Mouse (Mus musculus): ENCODE measurements around the gene Gm10300. TPM values are rescaled to one million over a fixed set of nuclear protein-coding genes. Genes with fewer than 3 reads are reported as not detected.

Gene Gm10300
- total and polyA plus RNA-seq, 3 experiments, result 0.08 TPM; not detected in 2

DNA sequence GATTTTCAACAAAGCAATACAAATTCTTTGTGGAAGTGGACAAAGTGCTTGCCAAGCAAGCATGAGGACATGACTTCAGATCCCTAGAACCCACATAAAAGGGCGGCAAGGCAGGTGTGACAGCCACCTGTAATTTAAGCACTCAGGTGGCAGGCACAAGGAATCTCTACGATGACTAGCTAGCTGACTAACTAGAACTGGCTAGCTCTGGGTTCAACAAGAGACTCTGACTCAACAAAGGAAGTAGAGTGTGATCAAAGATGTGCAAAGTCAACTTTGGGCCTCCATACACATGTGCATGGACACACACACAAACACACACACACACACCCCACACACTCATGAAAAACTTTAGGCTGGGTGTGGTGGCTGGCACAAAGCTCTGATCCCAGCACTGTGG lies 35.0 kb upstream of the Gm10300 start:
- in situ Hi-C loops (cut with MboI; ENCODE audit: low pct_ligation_motif_present, low pct_unique_long_range_greater_than_20kb, low sequenced_read_pairs), result no loop called here
- no peak overlapping the region; the same call in 1 of the 2 replicates for H3K9ac ChIP-seq (ENCODE audit: insufficient read depth, low read depth)
- no peak for DNase-seq (ENCODE audit: extremely low read depth)

DNA sequence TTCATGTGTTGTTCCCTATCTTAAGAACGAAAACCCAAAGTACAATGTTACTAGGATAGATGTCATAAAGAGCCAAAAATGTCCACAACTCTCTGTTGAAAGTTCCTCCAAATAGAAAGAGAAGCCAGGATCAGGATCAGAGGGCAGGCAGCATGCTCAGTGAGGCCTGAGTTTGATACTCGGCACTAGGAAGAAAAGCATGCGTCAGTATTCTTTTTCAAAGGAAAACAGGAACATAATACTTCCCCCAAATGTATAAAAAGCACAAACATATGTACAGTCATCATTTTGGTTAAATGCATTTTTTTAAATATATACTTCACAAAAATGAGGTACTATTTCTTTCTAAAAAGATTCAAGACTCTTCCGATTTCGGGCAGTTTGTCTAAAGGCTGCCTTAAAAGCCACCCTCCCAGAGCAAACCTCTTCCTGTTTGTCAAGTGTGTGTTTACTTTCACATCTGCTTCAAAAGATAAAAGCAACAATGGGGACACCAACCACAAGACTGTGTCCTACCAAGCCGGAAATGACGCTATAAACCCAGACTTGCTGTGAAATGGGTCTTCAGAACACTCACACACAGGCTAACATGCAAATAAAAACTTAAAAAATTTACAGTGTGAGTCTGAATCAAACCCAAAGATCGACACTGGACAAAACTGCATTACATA lies 34.4 kb upstream of the Gm10300 start:
- TF ChIP-seq PAX5 (IDR thresholded peaks at IDR 0.05; ENCODE audit: low read length) (no peak), KAT2A (IDR thresholded peaks at IDR 0.05; ENCODE audit: insufficient replicate concordance, low read length) (no peak), ELF1 (IDR thresholded peaks at IDR 0.05; ENCODE audit: low read depth, low read length) (peak; percentile 52; the same call in 1 of the 2 replicates), UBTF (IDR thresholded peaks at IDR 0.05; ENCODE audit: low read depth, low read length) (no peak), USF1 (IDR thresholded peaks at IDR 0.05; ENCODE audit: low read depth, low read length) (no peak), MAZ (IDR thresholded peaks at IDR 0.05; ENCODE audit: low read depth, low read length) (no peak), HCFC1 (IDR thresholded peaks at IDR 0.05; ENCODE audit: low read depth, low read length) (no peak)
- Histone ChIP-seq H3K27ac (ENCODE audit: insufficient read depth, low read depth) (no peak overlapping the region), H3K4me3 (replicated peaks in 1 of 3; ENCODE audit: low read depth in 2 of 3, low read length in 2 of 3, poor library complexity in 1 of 3) (no peak overlapping the region), H3K79me2 (replicated peaks; ENCODE audit: control insufficient read depth, extremely low read depth, insufficient read depth, poor library complexity, severe bottlenecking) (no peaks in the 10 kb centered on the region), H3K36me3 (replicated peaks in 1 of 2; ENCODE audit: control insufficient read depth in 1 of 2, insufficient read depth in 1 of 2, low read length in 1 of 2) (no peaks in the 10 kb centered on the region), H3K27me3 (replicated peaks) (no peaks in the 10 kb centered on the region), H3K9me3 (replicated peaks; ENCODE audit: low read length) (no peaks in the 10 kb centered on the region), H3K4me2 (ENCODE audit: insufficient read depth, low read depth, poor library complexity, severe bottlenecking) (peak overlapping the region; percentile 11; the same call in 1 of the 2 replicates), H3K4me1 (ENCODE audit: control insufficient read depth in 1 of 2, insufficient read depth in 2 of 2) (peaks cover 4 to 19% of the 10 kb centered on the region in 2 experiments), H3K9ac (ENCODE audit: insufficient read depth, low read depth) (no peak overlapping the region; the same call in 1 of the 2 replicates)
- dilution Hi-C loops (cut with MboI; ENCODE audit: extremely low pct_ligation_motif_present, extremely low pct_unique_long_range_greater_than_20kb, low sequenced_read_pairs) (no loop called here), in situ Hi-C loops (cut with MboI; ENCODE audit: low pct_ligation_motif_present, low pct_unique_long_range_greater_than_20kb, low sequenced_read_pairs) (no loop called here)
- DNase-seq (ENCODE audit: extremely low read depth), result no peak

More for the DNA sequence above, 35.0 kb upstream of the Gm10300 start:
- Histone ChIP-seq H3K4me3 (replicated peaks in 1 of 3; ENCODE audit: low read depth in 2 of 3, low read length in 2 of 3, poor library complexity in 1 of 3) (no peak overlapping the region), H3K4me1 (ENCODE audit: control insufficient read depth in 1 of 2, insufficient read depth in 2 of 2) (peaks cover 4 to 19% of the 10 kb centered on the region in 2 experiments), H3K27me3 (replicated peaks) (no peaks in the 10 kb centered on the region), H3K79me2 (replicated peaks; ENCODE audit: control insufficient read depth, extremely low read depth, insufficient read depth, poor library complexity, severe bottlenecking) (no peaks in the 10 kb centered on the region), H3K9me3 (replicated peaks; ENCODE audit: low read length) (no peaks in the 10 kb centered on the region), H3K27ac (ENCODE audit: insufficient read depth, low read depth) (no peak overlapping the region), H3K36me3 (replicated peaks in 1 of 2; ENCODE audit: control insufficient read depth in 1 of 2, insufficient read depth in 1 of 2, low read length in 1 of 2) (no peaks in the 10 kb centered on the region), H3K4me2 (ENCODE audit: insufficient read depth, low read depth, poor library complexity, severe bottlenecking) (peak overlapping the region; percentile 11; the same call in 1 of the 2 replicates)
- TF ChIP-seq MYC (IDR thresholded peaks at IDR 0.05; ENCODE audit: low read depth, low read length) (no peak), MXI1 (IDR thresholded peaks at IDR 0.05; ENCODE audit: low read depth, low read length) (no peak), JUND (conservative IDR thresholded peaks at IDR 0.05; ENCODE audit: low read depth, low read length) (no peak), ETS1 (conservative IDR thresholded peaks at IDR 0.05; ENCODE audit: low read depth, low read length) (no peak), NRF1 (IDR thresholded peaks at IDR 0.05; ENCODE audit: low read depth, low read length) (no peak), MEF2A (IDR thresholded peaks at IDR 0.05; ENCODE audit: borderline replicate concordance, low read depth, low read length) (no peak), POLR2A (IDR thresholded peaks at IDR 0.05; ENCODE audit: low read depth, low read length) (no peak), USF1 (IDR thresholded peaks at IDR 0.05; ENCODE audit: low read depth, low read length) (no peak), ZNF384 (IDR thresholded peaks at IDR 0.05; ENCODE audit: low read depth, low read length) (no peak), RCOR1 (conservative IDR thresholded peaks at IDR 0.05; ENCODE audit: low read depth, low read length) (no peak), IRF4 (IDR thresholded peaks at IDR 0.05; ENCODE audit: low read depth, low read length) (no peak), ELF1 (IDR thresholded peaks at IDR 0.05; ENCODE audit: low read depth, low read length) (no peak), TBP (conservative IDR thresholded peaks at IDR 0.05; ENCODE audit: low read depth, low read length) (no peak), CHD2 (IDR thresholded peaks at IDR 0.05; ENCODE audit: low read length) (no peak)
- dilution Hi-C loops (cut with MboI; ENCODE audit: extremely low pct_ligation_motif_present, extremely low pct_unique_long_range_greater_than_20kb, low sequenced_read_pairs), result no loop called here

All from CH12.LX (cell line).